In the genomic region with DNA sequence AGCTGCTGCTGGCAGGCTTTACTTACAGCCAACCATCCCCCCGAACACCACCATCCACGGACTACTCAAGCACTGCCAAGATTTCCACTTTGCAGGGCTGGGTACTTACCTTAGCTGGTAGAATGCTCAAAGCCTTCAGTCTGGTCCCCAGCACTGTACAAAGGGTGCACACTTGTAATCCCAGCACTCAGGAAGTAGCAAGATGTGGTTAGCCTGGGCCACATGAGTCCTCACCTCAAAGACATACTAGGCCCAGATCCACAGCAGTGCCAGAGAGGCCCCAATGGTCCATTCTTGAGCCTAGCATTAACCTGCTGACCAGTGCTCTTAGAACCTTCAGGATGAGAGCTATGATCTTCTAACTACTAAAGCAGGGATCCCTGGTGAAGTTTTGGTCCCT, we compare ENCODE assay signal across 25 mouse cellular contexts.
"Had no signal": no experiment of that assay in that cellular context is flagged by ENCODE, and none has a peak within 500 bp of the region (broad histone marks: within the 10 kb centered on the region; RNA-seq: fewer than 3 reads in every experiment).

No protein-coding gene starts in this region.

- ATAC-seq: hindbrain, embryonic 16.5 days; intestine, embryonic 16.5 days; liver, embryonic 12.5 days had no signal

- H3K27me3 ChIP-seq: heart, embryonic 12.5 days; hindbrain, embryonic 12.5 days; kidney, embryonic 15.5 days; limb, embryonic 13.5 days; limb, embryonic 15.5 days; liver, embryonic 12.5 days had no signal

- H3K9ac ChIP-seq: heart, embryonic 12.5 days; hindbrain, embryonic 12.5 days; hindbrain, embryonic 14.5 days; kidney, embryonic 15.5 days; limb, embryonic 13.5 days; limb, embryonic 15.5 days; liver, embryonic 12.5 days; liver, embryonic 14.5 days had no signal

- DNase-seq: gastrocnemius, postnatal 14 days; heart, adult 18-20 months; heart, postnatal 10 days; heart, postnatal 4 days; kidney, adult 11 months; kidney, adult 2 months; kidney, adult 9 months; kidney, postnatal 14 days; kidney, postnatal 36 days; left cerebral cortex, postnatal 4 days had no signal

- H3K9me3 ChIP-seq: heart, embryonic 10.5 days; heart, embryonic 12.5 days; hindbrain, embryonic 10.5 days; hindbrain, embryonic 12.5 days; kidney, embryonic 15.5 days; limb, embryonic 13.5 days; limb, embryonic 15.5 days; liver, embryonic 12.5 days had no signal

- H3K4me2 ChIP-seq: heart, embryonic 12.5 days; hindbrain, embryonic 12.5 days; hindbrain, embryonic 14.5 days; kidney, embryonic 15.5 days; limb, embryonic 13.5 days; limb, embryonic 15.5 days; liver, embryonic 12.5 days had no signal

- H3K36me3 ChIP-seq: heart, embryonic 12.5 days; hindbrain, embryonic 10.5 days; hindbrain, embryonic 12.5 days; kidney, embryonic 15.5 days; limb, embryonic 13.5 days; limb, embryonic 15.5 days; liver, embryonic 12.5 days had no signal

- H3K4me3 ChIP-seq: heart, embryonic 10.5 days; heart, embryonic 12.5 days; hindbrain, embryonic 10.5 days; hindbrain, embryonic 12.5 days; kidney, embryonic 15.5 days; layer of hippocampus, adult 2 months; left cerebral cortex, adult 2 months; limb, embryonic 13.5 days; limb, embryonic 15.5 days; liver, embryonic 12.5 days had no signal

- H3K27ac ChIP-seq: heart, embryonic 10.5 days; hindbrain, embryonic 10.5 days; hindbrain, embryonic 12.5 days; hindbrain, embryonic 14.5 days; kidney, embryonic 15.5 days; kidney, postnatal 0 days; layer of hippocampus, adult 2 months; left cerebral cortex, adult 2 months; limb, embryonic 13.5 days; limb, embryonic 15.5 days; liver, embryonic 12.5 days; liver, embryonic 14.5 days had no signal
